9 mouse cellular contexts compared by ENCODE assay signal in the genomic region with DNA sequence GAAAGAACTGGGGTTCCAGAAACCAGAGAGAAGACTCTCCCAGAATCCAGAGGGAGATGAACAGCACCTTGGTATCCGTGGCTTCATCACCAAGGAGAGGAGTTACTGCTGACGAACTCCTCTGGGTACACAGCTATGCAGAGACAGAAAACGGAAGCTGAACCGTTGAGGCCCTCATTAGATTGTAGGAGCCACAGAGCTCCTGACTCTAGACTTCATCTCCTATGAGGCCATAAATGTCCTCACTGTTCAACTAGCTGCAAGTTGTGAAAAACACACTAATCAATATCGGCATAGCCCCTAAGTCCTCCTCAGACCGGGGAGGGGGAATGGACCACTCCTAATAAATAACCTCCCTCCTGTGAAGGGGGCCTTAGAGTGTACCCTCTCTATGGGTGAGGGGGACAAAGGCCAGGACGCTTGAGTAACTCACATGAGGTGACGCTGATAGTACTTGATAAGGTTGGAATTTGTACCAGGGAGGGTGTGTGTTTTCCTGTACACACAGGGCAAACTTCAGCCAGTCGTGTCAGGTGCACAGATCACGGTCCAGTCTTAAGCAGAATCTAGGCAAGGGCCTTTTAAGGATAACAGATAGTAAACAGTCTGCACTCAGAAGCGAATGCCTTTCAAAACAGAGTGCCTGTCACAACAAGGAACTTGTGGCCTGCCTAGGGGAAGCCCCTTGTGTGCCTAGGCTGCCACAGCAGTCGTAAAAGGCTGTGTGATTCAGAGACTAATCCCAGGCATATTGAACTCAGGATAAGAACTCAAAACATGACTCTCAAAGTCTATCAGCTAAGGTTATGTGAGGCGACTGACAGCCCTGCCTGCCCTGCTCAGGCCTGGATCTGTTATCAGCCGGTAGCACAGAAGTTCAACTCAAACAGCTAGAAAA.
DNase-seq lines count a peak whose midpoint lies in the region; ATAC-seq and TF ChIP-seq lines count a peak whose summit lies in the region.
"Had no signal": no experiment of that assay in that cellular context is flagged by ENCODE, and none has a peak within 500 bp of the region (broad histone marks: within the 10 kb centered on the region; RNA-seq: fewer than 3 reads in every experiment).

No protein-coding gene starts in this region.

- intact Hi-C loops in left cerebral cortex, postnatal 14 days (cut with DNase I) = no loop called here

- peak; percentile 48 for DNase-seq in 416B (ENCODE audit: low read depth)
- DNase-seq in kidney, adult 18-20 months = peak; percentile 62
- peak; percentile 23 to 50 for DNase-seq in monocyte, adult 2 months (ENCODE audit: low read depth in 1 of 2, low spot score in 2 of 2)
- no peak for DNase-seq in left cerebral cortex, postnatal 14 days (ENCODE audit: low spot score in 2 of 2)
- no peak for DNase-seq in forebrain, embryonic 10.5 days (ENCODE audit: extremely low spot score, low spot score)
- DNase-seq in lung, postnatal 10 days = no peak

- no peaks in the 10 kb centered on the region for H3K9me3 ChIP-seq in forebrain, embryonic 10.5 days
- H3K9me3 ChIP-seq in forebrain, embryonic 12.5 days = no peaks in the 10 kb centered on the region
- H3K9me3 ChIP-seq: midbrain, embryonic 12.5 days had no signal

- H3K4me3 ChIP-seq in bone marrow macrophage, adult 2 months (ENCODE audit: insufficient read depth, low read length) = no peak overlapping the region
- H3K4me3 ChIP-seq in forebrain, embryonic 10.5 days = no peak overlapping the region
- H3K4me3 ChIP-seq in forebrain, embryonic 12.5 days (replicated peaks) = no peak overlapping the region
- H3K4me3 ChIP-seq: midbrain, embryonic 12.5 days had no signal

- H3K4me2 ChIP-seq in forebrain, embryonic 12.5 days = no peak overlapping the region
- H3K4me2 ChIP-seq: midbrain, embryonic 12.5 days had no signal

- TF ChIP-seq CTCF in bone marrow macrophage, adult 2 months (IDR thresholded peaks at IDR 0.05; ENCODE audit: low read depth, low read length) = no peak

- no peak for TF ChIP-seq POLR2A in bone marrow macrophage, adult 2 months (IDR thresholded peaks at IDR 0.05; ENCODE audit: borderline replicate concordance, low read depth, low read length)

- no peak overlapping the region for H3K9ac ChIP-seq in forebrain, embryonic 12.5 days
- H3K9ac ChIP-seq: midbrain, embryonic 12.5 days had no signal

- no peaks in the 10 kb centered on the region for H3K36me3 ChIP-seq in forebrain, embryonic 10.5 days (replicated peaks)
- H3K36me3 ChIP-seq in forebrain, embryonic 12.5 days (replicated peaks) = no peaks in the 10 kb centered on the region
- H3K36me3 ChIP-seq: midbrain, embryonic 12.5 days had no signal

- ATAC-seq in forebrain, embryonic 12.5 days (ENCODE audit: low FRiP score) = no peak

- 75% methylated on average over 14 of the region's 14 CpGs for WGBS in forebrain, embryonic 10.5 days
- 71% methylated on average over 14 of the region's 14 CpGs for WGBS in forebrain, embryonic 12.5 days

- peak overlapping the region; percentile 11; the same call in 1 of the 2 replicates for H3K27ac ChIP-seq in bone marrow macrophage, adult 2 months (ENCODE audit: insufficient read depth, low read depth, low read length)
- H3K27ac ChIP-seq in forebrain, embryonic 10.5 days = no peak overlapping the region
- no peak overlapping the region for H3K27ac ChIP-seq in forebrain, embryonic 12.5 days
- H3K27ac ChIP-seq: midbrain, embryonic 12.5 days had no signal

- peaks cover 20% of the 10 kb centered on the region for H3K4me1 ChIP-seq in bone marrow macrophage, adult 2 months (ENCODE audit: control insufficient read depth, insufficient read depth, low read length)
- 0 out of 2 replicates have a peak, but pooled peaks cover 12% of the 10 kb centered on the region for H3K4me1 ChIP-seq in forebrain, embryonic 10.5 days
- 0 out of 2 replicates have a peak, but pooled peaks cover 3% of the 10 kb centered on the region for H3K4me1 ChIP-seq in forebrain, embryonic 12.5 days
- H3K4me1 ChIP-seq: midbrain, embryonic 12.5 days had no signal

- no peaks in the 10 kb centered on the region for H3K27me3 ChIP-seq in forebrain, embryonic 10.5 days (ENCODE audit: poor library complexity, severe bottlenecking)
- H3K27me3 ChIP-seq in forebrain, embryonic 12.5 days = no peaks in the 10 kb centered on the region
- H3K27me3 ChIP-seq: midbrain, embryonic 12.5 days had no signal

Comparison
In these comparisons a context has a peak if more than half of its experiments do, and no peak if none do; other contexts are left out.
1. DNase-seq: peak in 416B (single experiment), kidney, adult 18-20 months (single experiment) and monocyte, adult 2 months (2 of 2); none in left cerebral cortex, postnatal 14 days (0 of 2), forebrain, embryonic 10.5 days (single experiment) and lung, postnatal 10 days (single experiment).